ENCODE assay signal across 24 mouse cellular contexts in genomic region chr17:30052347-30052742, GRCm38 (mm10). TPM values are rescaled to one million over a fixed set of nuclear protein-coding genes. Genes with fewer than 3 reads are reported as not detected.
DNase-seq lines count a peak whose midpoint lies in the region; ATAC-seq and TF ChIP-seq lines count a peak whose summit lies in the region.
"Had no signal": no experiment of that assay in that cellular context is flagged by ENCODE, and none has a peak within 500 bp of the region (broad histone marks: within the 10 kb centered on the region; RNA-seq: fewer than 3 reads in every experiment).

No protein-coding gene starts in this region.

- WGBS in heart, embryonic 11.5 days (ENCODE audit: insufficient replicate concordance) = 67% methylated on average over 5 of the region's 5 CpGs

- H3K36me3 ChIP-seq in heart, embryonic 11.5 days (ENCODE audit: control insufficient read depth, insufficient read depth, low read length) = 0 out of 2 replicates have a peak, but pooled peaks cover 2% of the 10 kb centered on the region
- H3K36me3 ChIP-seq in megakaryocyte, embryonic 14.5 days (replicated peaks; ENCODE audit: low read length) = peaks cover 23% of the 10 kb centered on the region
- H3K36me3 ChIP-seq: hindbrain, embryonic 13.5 days; liver, embryonic 13.5 days; neural tube, embryonic 13.5 days had no signal

- TF ChIP-seq CTCF in embryonic fibroblast, embryonic 13.5 days (IDR thresholded peaks at IDR 0.05; ENCODE audit: borderline replicate concordance, insufficient read depth, low read length) = no peak

- ATAC-seq in heart, embryonic 11.5 days (replicated peaks; ENCODE audit: insufficient number of reproducible peaks, low FRiP score, low TSS enrichment) = no peak
- ATAC-seq in megakaryocyte, adult 5-6 weeks (ENCODE audit: poor library complexity, severe bottlenecking) = no peak

- H3K27me3 ChIP-seq in heart, embryonic 11.5 days (ENCODE audit: control insufficient read depth, insufficient read depth, low read length) = no peaks in the 10 kb centered on the region
- H3K27me3 ChIP-seq in megakaryocyte, embryonic 14.5 days (replicated peaks) = no peaks in the 10 kb centered on the region
- H3K27me3 ChIP-seq: forebrain, embryonic 12.5 days; hindbrain, embryonic 13.5 days; liver, embryonic 13.5 days; neural tube, embryonic 13.5 days had no signal

- no peak overlapping the region for H3K4me3 ChIP-seq in heart, embryonic 11.5 days (ENCODE audit: low read depth, low read length)
- peak overlapping the region; percentile 0 for H3K4me3 ChIP-seq in megakaryocyte, embryonic 14.5 days (replicated peaks)
- H3K4me3 ChIP-seq in embryonic fibroblast, embryonic 13.5 days (ENCODE audit: insufficient read depth, low read length) = no peak overlapping the region
- H3K4me3 ChIP-seq: forebrain, embryonic 12.5 days; gastrocnemius, adult 2 months; hindbrain, embryonic 13.5 days; left cerebral cortex, adult 2 months; liver, embryonic 13.5 days; neural tube, embryonic 13.5 days had no signal

- H3K4me1 ChIP-seq in heart, embryonic 11.5 days (ENCODE audit: control insufficient read depth, insufficient read depth, low read length) = peaks cover 17% of the 10 kb centered on the region; the same call in 1 of the 2 replicates
- H3K4me1 ChIP-seq in megakaryocyte, embryonic 14.5 days = peaks cover 91% of the 10 kb centered on the region
- peaks cover 7% of the 10 kb centered on the region; the same call in 1 of the 2 replicates for H3K4me1 ChIP-seq in embryonic fibroblast, embryonic 13.5 days (ENCODE audit: control insufficient read depth, insufficient read depth, low read length)

- H3K4me2 ChIP-seq in heart, embryonic 11.5 days = no peak overlapping the region
- H3K4me2 ChIP-seq: forebrain, embryonic 12.5 days; hindbrain, embryonic 13.5 days; liver, embryonic 13.5 days; neural tube, embryonic 13.5 days had no signal

- no peak for TF ChIP-seq POLR2A in embryonic fibroblast, embryonic 13.5 days (IDR thresholded peaks at IDR 0.05; ENCODE audit: low read depth, low read length)

- DNase-seq in heart, postnatal 36 days = no peak
- no peak for DNase-seq in frontal cortex, postnatal 36 days (ENCODE audit: low spot score in 2 of 2)
- no peak for DNase-seq in adrenal gland, postnatal 10 days
- DNase-seq: adrenal gland, postnatal 25 days; cerebellum, adult 11-12 months; cerebellum, postnatal 10 days; gastrocnemius, adult 2 months; kidney, adult 2 months; layer of hippocampus, adult 9-11 months; liver, embryonic 13.5 days; lung, adult 2 months; lung, postnatal 14 days; midbrain, embryonic 14.5 days; retina, postnatal 1 day; thymus, postnatal 14 days had no signal

- peak overlapping the region; percentile 64 for H3K27ac ChIP-seq in heart, embryonic 11.5 days (ENCODE audit: low read depth, low read length)
- H3K27ac ChIP-seq in embryonic fibroblast, embryonic 13.5 days (ENCODE audit: insufficient read depth, low read length) = peak overlapping the region; percentile 37
- H3K27ac ChIP-seq: forebrain, embryonic 12.5 days; gastrocnemius, adult 2 months; hindbrain, embryonic 13.5 days; kidney, postnatal 0 days; left cerebral cortex, adult 2 months; liver, embryonic 13.5 days; neural tube, embryonic 13.5 days had no signal

- intact Hi-C loops in heart, postnatal 36 days (cut with DNase I) = no loop called here

- H3K9me3 ChIP-seq in heart, embryonic 11.5 days (replicated peaks; ENCODE audit: control insufficient read depth, low read length) = no peaks in the 10 kb centered on the region
- H3K9me3 ChIP-seq in megakaryocyte, embryonic 14.5 days = no peaks in the 10 kb centered on the region
- H3K9me3 ChIP-seq: forebrain, embryonic 12.5 days; hindbrain, embryonic 13.5 days; liver, embryonic 13.5 days; neural tube, embryonic 13.5 days had no signal

- H3K9ac ChIP-seq in heart, embryonic 11.5 days (ENCODE audit: low read depth, low read length) = no peak overlapping the region
- H3K9ac ChIP-seq: forebrain, embryonic 12.5 days; hindbrain, embryonic 13.5 days; liver, embryonic 13.5 days; neural tube, embryonic 13.5 days had no signal

RNA-seq across cellular contexts. Expression of gene Zfand3, which starts 47.8 kb away (rescaled TPM):
- polyA plus RNA-seq in heart, embryonic 11.5 days (2014; fragmentation: Nextera tagmentation; extraction: Ambion mirVana) = 49.5 and 51.4 TPM in 2 replicates
- total RNA-seq in heart, postnatal 36 days (2021) = 100 to 1,000 TPM; 134 to 142 TPM
- 98.5 and 157 TPM in 2 replicates for polyA plus RNA-seq in megakaryocyte, embryonic 14.5 days (2012; ENCODE audit: insufficient read depth, low replicate concordance)
- 34.5 and 36.9 TPM in 2 replicates for total RNA-seq in megakaryocyte, adult 5-6 weeks (2015)
- total RNA-seq in megakaryocyte, adult 5-6 weeks (2017) = 28.4 and 29.2 TPM in 2 replicates
- 151 and 158 TPM in 2 replicates for polyA plus RNA-seq in embryonic fibroblast, embryonic 13.5 days (2011; ENCODE audit: insufficient read length, low read depth, missing spikeins)
- total RNA-seq in adrenal gland, postnatal 10 days (2021) = 100 to 1,000 TPM; 110 to 117 TPM
